In the genomic region with DNA sequence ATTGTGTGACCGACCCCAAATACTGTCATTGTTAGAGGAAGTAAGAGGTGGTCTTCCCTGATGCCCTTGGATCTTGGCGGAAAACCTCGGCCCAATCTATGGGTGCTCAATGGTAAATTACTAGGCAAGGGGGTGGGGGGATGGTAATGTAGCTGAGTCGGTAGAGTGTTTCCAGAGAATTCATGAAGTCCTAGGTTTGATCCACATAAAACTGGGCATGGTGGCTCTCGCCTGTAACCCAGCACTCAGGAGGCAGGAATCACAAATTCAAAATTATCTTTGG, we compare ENCODE assay signal across 10 mouse cellular contexts. TPM values are rescaled to one million over a fixed set of nuclear protein-coding genes. Genes with fewer than 3 reads are reported as not detected.
DNase-seq lines count a peak whose midpoint lies in the region; ATAC-seq and TF ChIP-seq lines count a peak whose summit lies in the region.
"Had no signal": no experiment of that assay in that cellular context is flagged by ENCODE, and none has a peak within 500 bp of the region (broad histone marks: within the 10 kb centered on the region; RNA-seq: fewer than 3 reads in every experiment).

No protein-coding gene starts in this region.

- no peak for ATAC-seq in heart, embryonic 15.5 days (replicated peaks; ENCODE audit: insufficient number of reproducible peaks, insufficient read depth, low FRiP score, low read depth)
- ATAC-seq in embryonic facial prominence, embryonic 12.5 days (ENCODE audit: insufficient number of reproducible peaks, insufficient read depth, low FRiP score, low TSS enrichment): no peak
- no peak for ATAC-seq in hindbrain, postnatal 0 days
- 0 out of 2 replicates have a peak, but pooled peaks have one; percentile 3 for ATAC-seq in midbrain, embryonic 15.5 days (replicated peaks)

- no peak for TF ChIP-seq EP300 in heart, adult 2 months (IDR thresholded peaks at IDR 0.05; ENCODE audit: insufficient read depth, low read depth, low read length)

- intact Hi-C loops in heart, adult 2 months (cut with DNase I): no loop called here

- peaks cover 16% of the 10 kb centered on the region for H3K4me1 ChIP-seq in heart, embryonic 15.5 days (replicated peaks)
- H3K4me1 ChIP-seq in heart, adult 2 months (ENCODE audit: control insufficient read depth, insufficient read depth, low read length): no peaks in the 10 kb centered on the region; the same call in 1 of the 2 replicates
- peaks cover 12% of the 10 kb centered on the region; the same call in 1 of the 2 replicates for H3K4me1 ChIP-seq in embryonic facial prominence, embryonic 12.5 days
- peaks cover 6% of the 10 kb centered on the region; the same call in 1 of the 2 replicates for H3K4me1 ChIP-seq in hindbrain, postnatal 0 days (ENCODE audit: insufficient read depth, low read length)
- H3K4me1 ChIP-seq in midbrain, embryonic 15.5 days: peaks cover 28% of the 10 kb centered on the region

- no peaks in the 10 kb centered on the region for H3K36me3 ChIP-seq in heart, embryonic 15.5 days
- H3K36me3 ChIP-seq in heart, adult 2 months (ENCODE audit: control insufficient read depth, insufficient read depth, low read length): no peaks in the 10 kb centered on the region
- H3K36me3 ChIP-seq in embryonic facial prominence, embryonic 12.5 days: no peaks in the 10 kb centered on the region; the same call in 1 of the 2 replicates
- no peaks in the 10 kb centered on the region for H3K36me3 ChIP-seq in hindbrain, postnatal 0 days (ENCODE audit: insufficient read depth, low read length)
- H3K36me3 ChIP-seq in midbrain, embryonic 15.5 days (replicated peaks): no peaks in the 10 kb centered on the region

- TF ChIP-seq CTCF in heart, adult 2 months (IDR thresholded peaks at IDR 0.05): no peak
- no peak for TF ChIP-seq CTCF in hindbrain, postnatal 0 days (IDR thresholded peaks at IDR 0.05; ENCODE audit: low read depth)

- H3K9ac ChIP-seq in heart, embryonic 15.5 days: no peak overlapping the region
- H3K9ac ChIP-seq in heart, adult 2 months (ENCODE audit: low read depth, low read length): no peak overlapping the region
- H3K9ac ChIP-seq in embryonic facial prominence, embryonic 12.5 days: peak overlapping the region; percentile 95; the same call in 1 of the 2 replicates
- H3K9ac ChIP-seq in hindbrain, postnatal 0 days (replicated peaks; ENCODE audit: low read length): peak overlapping the region; percentile 76; the same call in 1 of the 2 replicates
- peak overlapping the region; percentile 91 for H3K9ac ChIP-seq in midbrain, embryonic 15.5 days

- H3K4me3 ChIP-seq in heart, embryonic 15.5 days: no peak overlapping the region
- H3K4me3 ChIP-seq in heart, adult 2 months: no peak overlapping the region
- H3K4me3 ChIP-seq in embryonic facial prominence, embryonic 12.5 days: peak overlapping the region; percentile 92
- peak overlapping the region; percentile 58 for H3K4me3 ChIP-seq in hindbrain, postnatal 0 days (ENCODE audit: low read length)
- H3K4me3 ChIP-seq in midbrain, embryonic 15.5 days: peak overlapping the region; percentile 85

- H3K9me3 ChIP-seq in heart, embryonic 15.5 days (replicated peaks): no peaks in the 10 kb centered on the region
- H3K9me3 ChIP-seq in embryonic facial prominence, embryonic 12.5 days: no peaks in the 10 kb centered on the region
- no peaks in the 10 kb centered on the region for H3K9me3 ChIP-seq in hindbrain, postnatal 0 days (ENCODE audit: low read length)
- H3K9me3 ChIP-seq in midbrain, embryonic 15.5 days: no peaks in the 10 kb centered on the region

- no peak overlapping the region for H3K27ac ChIP-seq in heart, embryonic 15.5 days
- H3K27ac ChIP-seq in heart, adult 2 months: no peak overlapping the region
- H3K27ac ChIP-seq in embryonic facial prominence, embryonic 12.5 days: no peak overlapping the region
- peak overlapping the region; percentile 89; the same call in 1 of the 2 replicates for H3K27ac ChIP-seq in hindbrain, postnatal 0 days
- peak overlapping the region; percentile 97; the same call in 1 of the 2 replicates for H3K27ac ChIP-seq in midbrain, embryonic 15.5 days

- 54% methylated on average over 5 of the region's 5 CpGs for WGBS in heart, embryonic 15.5 days
- 58% methylated on average over 5 of the region's 5 CpGs for WGBS in heart, adult 2 months
- WGBS in embryonic facial prominence, embryonic 12.5 days: 50% methylated on average over 5 of the region's 5 CpGs
- WGBS in hindbrain, postnatal 0 days: 31% methylated on average over 5 of the region's 5 CpGs
- WGBS in midbrain, embryonic 15.5 days: 23% methylated on average over 5 of the region's 5 CpGs

- peak overlapping the region; percentile 98; the same call in 1 of the 2 replicates for H3K4me2 ChIP-seq in heart, embryonic 15.5 days
- peak overlapping the region; percentile 74 for H3K4me2 ChIP-seq in embryonic facial prominence, embryonic 12.5 days (replicated peaks)
- peak overlapping the region; percentile 84 for H3K4me2 ChIP-seq in hindbrain, postnatal 0 days (ENCODE audit: low read depth, low read length)
- peak overlapping the region; percentile 86 for H3K4me2 ChIP-seq in midbrain, embryonic 15.5 days

- peaks cover 86% of the 10 kb centered on the region for H3K27me3 ChIP-seq in heart, embryonic 15.5 days
- H3K27me3 ChIP-seq in heart, adult 2 months (ENCODE audit: control insufficient read depth, insufficient read depth, low read length): peaks cover 7% of the 10 kb centered on the region
- peaks cover 9% of the 10 kb centered on the region for H3K27me3 ChIP-seq in embryonic facial prominence, embryonic 12.5 days
- H3K27me3 ChIP-seq in hindbrain, postnatal 0 days (ENCODE audit: insufficient read depth, low read length): no peaks in the 10 kb centered on the region
- no peaks in the 10 kb centered on the region for H3K27me3 ChIP-seq in midbrain, embryonic 15.5 days (replicated peaks)

- TF ChIP-seq POLR2A in heart, adult 2 months (IDR thresholded peaks at IDR 0.05; ENCODE audit: insufficient read depth, low read depth, low read length): no peak

- DNase-seq in heart, adult 2 months: no peak
- no peak for DNase-seq in hindbrain, postnatal 0 days (ENCODE audit: low spot score)
- DNase-seq in spleen, postnatal 4 days (ENCODE audit: low spot score in 2 of 2): no peak
- DNase-seq in ovary, adult 18-20 months (ENCODE audit: low spot score): no peak
- no peak for DNase-seq in cerebellum, adult 18-20 months
- DNase-seq: heart, postnatal 36 days had no signal

- H3K79me2 ChIP-seq in heart, adult 2 months (replicated peaks; ENCODE audit: control insufficient read depth, insufficient read depth, low read length): no peaks in the 10 kb centered on the region

RNA-seq across cellular contexts. Expression of gene Serinc2, which starts 3.2 kb away (rescaled TPM):
- 6.3 and 11.3 TPM in 2 replicates for polyA plus RNA-seq in heart, embryonic 15.5 days (2015; fragmentation: Nextera tagmentation; extraction: Ambion mirVana)
- total RNA-seq in heart, adult 2 months (2021): 1 to 10 TPM; 1.8 to 2.8 TPM
- polyA plus RNA-seq in heart, adult 2 months (2012; rRNA removed): 1.4 and 1.8 TPM in 2 replicates
- polyA plus RNA-seq in embryonic facial prominence, embryonic 12.5 days (2016; fragmentation: Nextera tagmentation; extraction: Ambion mirVana): 154 and 159 TPM in 2 replicates
- 17.1 and 18.7 TPM in 2 replicates for total RNA-seq in hindbrain, postnatal 0 days (2014; rRNA removed)
- polyA plus RNA-seq in hindbrain, postnatal 0 days (2015; fragmentation: Nextera tagmentation; extraction: Ambion mirVana): 17.8 and 19.2 TPM in 2 replicates
- 42.9 and 50.3 TPM in 2 replicates for polyA plus RNA-seq in midbrain, embryonic 15.5 days (2015; fragmentation: Nextera tagmentation; extraction: Ambion mirVana)

RNA-seq across cellular contexts. Expression of gene Fabp3, which starts 32.6 kb away (rescaled TPM):
- 1,204 and 1,729 TPM in 2 replicates for polyA plus RNA-seq in heart, embryonic 15.5 days (2015; fragmentation: Nextera tagmentation; extraction: Ambion mirVana)
- 1,000 to 10,000 TPM; 5,566 to 6,234 TPM for total RNA-seq in heart, adult 2 months (2021)
- 6,657 and 8,958 TPM in 2 replicates for polyA plus RNA-seq in heart, adult 2 months (2012; rRNA removed)
- 14.6 and 14.9 TPM in 2 replicates for polyA plus RNA-seq in embryonic facial prominence, embryonic 12.5 days (2016; fragmentation: Nextera tagmentation; extraction: Ambion mirVana)
- total RNA-seq in hindbrain, postnatal 0 days (2014; rRNA removed): 122 and 131 TPM in 2 replicates
- 392 and 410 TPM in 2 replicates for polyA plus RNA-seq in hindbrain, postnatal 0 days (2015; fragmentation: Nextera tagmentation; extraction: Ambion mirVana)
- 216 and 230 TPM in 2 replicates for polyA plus RNA-seq in midbrain, embryonic 15.5 days (2015; fragmentation: Nextera tagmentation; extraction: Ambion mirVana)

RNA-seq across cellular contexts. Expression of gene Gm10570, which starts 32.7 kb away (rescaled TPM):
- polyA plus RNA-seq in heart, embryonic 15.5 days (2015; fragmentation: Nextera tagmentation; extraction: Ambion mirVana): 0.98 and 1.0 TPM in 2 replicates
- not detected for total RNA-seq in heart, adult 2 months (2021)
- 0.27 and 0.73 TPM in 2 replicates for polyA plus RNA-seq in heart, adult 2 months (2012; rRNA removed)
- not detected in 2 replicates for polyA plus RNA-seq in embryonic facial prominence, embryonic 12.5 days (2016; fragmentation: Nextera tagmentation; extraction: Ambion mirVana)
- total RNA-seq in hindbrain, postnatal 0 days (2014; rRNA removed): 4.5 and 6.8 TPM in 2 replicates
- 1.3 and 1.7 TPM in 2 replicates for polyA plus RNA-seq in hindbrain, postnatal 0 days (2015; fragmentation: Nextera tagmentation; extraction: Ambion mirVana)
- polyA plus RNA-seq in midbrain, embryonic 15.5 days (2015; fragmentation: Nextera tagmentation; extraction: Ambion mirVana): 1.0 and 1.4 TPM in 2 replicates
- polyA plus RNA-seq: lung, adult 2 months had no signal

RNA-seq across cellular contexts. Expression of gene Gm853, which starts 53.6 kb away (rescaled TPM):
- polyA plus RNA-seq in heart, embryonic 15.5 days (2015; fragmentation: Nextera tagmentation; extraction: Ambion mirVana): not detected in 2 replicates
- total RNA-seq in heart, adult 2 months (2021): not detected
- not detected in 2 replicates for polyA plus RNA-seq in heart, adult 2 months (2012; rRNA removed)
- polyA plus RNA-seq in embryonic facial prominence, embryonic 12.5 days (2016; fragmentation: Nextera tagmentation; extraction: Ambion mirVana): not detected in 2 replicates
- total RNA-seq in hindbrain, postnatal 0 days (2014; rRNA removed): 0.68 and 2.0 TPM in 2 replicates
- polyA plus RNA-seq in hindbrain, postnatal 0 days (2015; fragmentation: Nextera tagmentation; extraction: Ambion mirVana): 1.3 and 1.8 TPM in 2 replicates
- 0.06 and 0.08 TPM in 2 replicates for polyA plus RNA-seq in midbrain, embryonic 15.5 days (2015; fragmentation: Nextera tagmentation; extraction: Ambion mirVana)
- total RNA-seq: heart, postnatal 36 days had no signal
- polyA plus RNA-seq: lung, adult 2 months had no signal

Comparison
In these comparisons a context has a peak if more than half of its experiments do, and no peak if none do; other contexts are left out.
1. H3K27ac ChIP-seq: peak in hindbrain, postnatal 0 days (single experiment) and midbrain, embryonic 15.5 days (single experiment); none in heart, embryonic 15.5 days (single experiment), heart, adult 2 months (single experiment) and embryonic facial prominence, embryonic 12.5 days (single experiment).
2. H3K4me3 ChIP-seq: peak in embryonic facial prominence, embryonic 12.5 days (single experiment), hindbrain, postnatal 0 days (single experiment) and midbrain, embryonic 15.5 days (single experiment); none in heart, embryonic 15.5 days (single experiment) and heart, adult 2 months (single experiment).
3. H3K9ac ChIP-seq: peak in embryonic facial prominence, embryonic 12.5 days (single experiment), hindbrain, postnatal 0 days (single experiment) and midbrain, embryonic 15.5 days (single experiment); none in heart, embryonic 15.5 days (single experiment) and heart, adult 2 months (single experiment).
4. RNA of gene Fabp3, which starts 32.6 kb away (polyA plus RNA-seq): 6,657 to 8,958 TPM in heart, adult 2 months, 1,204 to 1,729 TPM in heart, embryonic 15.5 days, 392 to 410 TPM in hindbrain, postnatal 0 days and 216 to 230 TPM in midbrain, embryonic 15.5 days; 14.6 to 14.9 TPM in embryonic facial prominence, embryonic 12.5 days; every median in the first group is over 10 times any median in the second.
5. Peak in every context shown above with its lines, with median percentiles within 50 percentile points of each other: H3K4me2 ChIP-seq.